Mouse (Mus musculus) liver, embryonic 13.5 days (tissue): ENCODE results near the gene St5. TPM values are rescaled to one million over a fixed set of nuclear protein-coding genes. Genes with fewer than 3 reads are reported as not detected.

ENCODE experiments used
- ATAC-seq: fragments of 200-750 bp; cut with Nextera tagmentation; 2 replicates; pipeline ENCODE4 v1.8.0; 2017; ENCODE audit warnings: low read depth, mild to moderate bottlenecking, moderate number of reproducible peaks, moderate library complexity
- DNase-seq: peaks from one replicate; pipeline ENCODE4 v3.0.0; 2022
- H3K27ac ChIP-seq: fragments of 300-500 bp; sonication (generic); 2 replicates; pipeline ENCODE4 v1.5.1; 2015; ENCODE audit warnings: moderate library complexity, mild to moderate bottlenecking, inconsistent platforms
- H3K27me3 ChIP-seq: fragments of 300-500 bp; sonication (generic); 2 replicates; pipeline ENCODE4 v1.6.1; 2015; ENCODE audit warnings: mild to moderate bottlenecking, inconsistent platforms
- H3K36me3 ChIP-seq: fragments of 300-500 bp; sonication (generic); 2 replicates; pipeline ENCODE4 v1.6.1; 2015; ENCODE audit warnings: mild to moderate bottlenecking, inconsistent platforms
- H3K4me1 ChIP-seq: fragments of 300-500 bp; sonication (generic); replicated peaks from 2 replicates; pipeline ENCODE4 v1.6.1; 2015; ENCODE audit warnings: inconsistent platforms
- H3K4me2 ChIP-seq: fragments of 300-500 bp; sonication (generic); 2 replicates; pipeline ENCODE4 v1.6.1; 2015; ENCODE audit warnings: inconsistent platforms, mild to moderate bottlenecking, moderate library complexity
- H3K4me3 ChIP-seq: fragments of 300-500 bp; sonication (generic); replicated peaks from 2 replicates; pipeline ENCODE4 v1.5.1; 2015; ENCODE audit warnings: mild to moderate bottlenecking, inconsistent platforms
- H3K9ac ChIP-seq: fragments of 300-500 bp; sonication (generic); 2 replicates; pipeline ENCODE4 v1.6.1; 2015; ENCODE audit warnings: mild to moderate bottlenecking, inconsistent platforms
- H3K9me3 ChIP-seq: fragments of 300-500 bp; sonication (generic); replicated peaks from 2 replicates; pipeline ENCODE4 v1.6.1; 2016; ENCODE audit warnings: inconsistent platforms
- WGBS: fragments of 180-500 bp; shearing (Covaris S2); methylation state at CpG from one replicate; pipeline ENCODE4 v1.1.7; 2015; ENCODE audit not compliant: insufficient replicate concordance; 5-methylcytosine and 5-hydroxymethylcytosine counted together
- polyA plus RNA-seq: library from polyadenylated mRNA; unstranded; fragments of >200 nt; fragmentation: Nextera tagmentation; extraction: Ambion mirVana; gene quantifications from 2 replicates; pipeline ENCODE4 v1.2.1, GENCODE M21; 2015

St5 gene
- polyA plus RNA-seq, 1 experiment from 2014 or later: 16.5 TPM

- Histone ChIP-seq H3K9me3 (no peaks in the 10 kb centered on the region), H3K9ac (no peak overlapping the region), H3K4me3 (no peak overlapping the region), H3K27ac (no peak overlapping the region), H3K27me3 (peaks cover 8% of the 10 kb centered on the region; the same call in 1 of the 2 replicates), H3K4me2 (no peak overlapping the region), H3K36me3 (no peaks in the 10 kb centered on the region), H3K4me1 (peaks cover 18% of the 10 kb centered on the region)
- WGBS: 62% methylated on average over 5 of the region's 5 CpGs
- ATAC-seq (no peak), DNase-seq (no peak)
Measured at GRCm38 (mm10) chr7:109666664-109667063, 36.7 kb downstream of the St5 start.

- ATAC-seq: no peak
- Histone ChIP-seq H3K9me3 (no peaks in the 10 kb centered on the region), H3K4me3 (no peak overlapping the region), H3K9ac (no peak overlapping the region), H3K4me1 (peaks cover 30% of the 10 kb centered on the region), H3K4me2 (no peak overlapping the region), H3K27ac (no peak overlapping the region), H3K36me3 (no peaks in the 10 kb centered on the region), H3K27me3 (no peaks in the 10 kb centered on the region)
- no peak for DNase-seq
- WGBS: 71% methylated on average over 4 of the region's 4 CpGs
Measured at GRCm38 (mm10) chr7:109662626-109663025, 40.8 kb downstream of the St5 start.

GRCm38 (mm10) chr7:109659278-109659677 is 44.1 kb downstream of the St5 start:
- ATAC-seq (peak; percentile 57; the same call in 1 of the 2 replicates), DNase-seq (no peak)
- Histone ChIP-seq H3K4me1 (peaks cover 37% of the 10 kb centered on the region), H3K4me2 (no peak overlapping the region), H3K9ac (no peak overlapping the region), H3K27me3 (no peaks in the 10 kb centered on the region), H3K4me3 (no peak overlapping the region), H3K27ac (no peak overlapping the region), H3K36me3 (no peaks in the 10 kb centered on the region), H3K9me3 (no peaks in the 10 kb centered on the region)
- 50% methylated on average over 2 of the region's 2 CpGs for WGBS

DNA sequence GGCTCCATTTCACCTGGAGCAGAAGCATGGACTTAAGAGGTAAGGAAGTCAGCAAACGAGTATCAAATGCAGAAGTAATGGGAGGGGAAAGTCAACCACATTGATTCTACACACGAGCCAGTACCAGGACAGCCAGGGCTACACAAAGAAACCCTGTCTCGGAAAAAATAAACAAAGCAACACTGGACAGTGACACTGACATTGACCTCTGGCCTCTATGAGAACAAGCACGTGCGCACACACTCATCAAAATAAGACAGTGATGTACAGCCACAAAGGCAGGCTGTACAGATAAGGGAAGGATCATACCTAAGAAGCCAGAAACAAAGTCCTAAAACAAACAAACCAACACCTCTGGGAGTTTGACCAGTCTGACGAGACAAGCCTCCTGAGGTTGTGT is 45.5 kb downstream of the St5 start:
- H3K27me3 ChIP-seq: no peaks in the 10 kb centered on the region
- H3K9me3 ChIP-seq: no peaks in the 10 kb centered on the region
- H3K4me3 ChIP-seq: no peak overlapping the region
- no peak overlapping the region for H3K4me2 ChIP-seq
- WGBS: 38% methylated on average over 6 of the region's 6 CpGs
- H3K9ac ChIP-seq: no peak overlapping the region
- DNase-seq (no peak), ATAC-seq (peak; percentile 39; the same call in 1 of the 2 replicates)
- no peak overlapping the region for H3K27ac ChIP-seq
- H3K4me1 ChIP-seq: peaks cover 36% of the 10 kb centered on the region
- H3K36me3 ChIP-seq: no peaks in the 10 kb centered on the region

DNA sequence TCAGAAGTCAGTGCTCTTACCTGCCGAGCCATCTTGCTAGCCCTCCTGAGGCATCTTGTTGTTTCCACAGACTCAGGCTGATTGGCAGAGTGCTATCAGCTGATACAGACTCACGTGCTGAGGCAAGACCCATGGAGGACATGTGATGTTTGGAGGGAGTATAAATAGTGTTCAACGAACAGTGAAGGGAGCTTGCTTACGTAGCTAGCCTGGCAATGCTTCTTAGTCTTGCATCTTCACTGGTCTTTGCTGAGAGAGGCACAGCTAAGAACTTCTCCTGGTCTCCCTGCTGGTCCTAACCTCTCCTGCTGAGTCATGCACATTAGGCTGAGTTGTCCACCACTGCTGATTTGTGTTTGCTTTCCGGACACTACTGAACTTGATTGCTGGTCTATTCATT is 48.5 kb downstream of the St5 start:
- H3K4me1 ChIP-seq: peaks cover 31% of the 10 kb centered on the region
- ATAC-seq (peak; percentile 63), DNase-seq (no peak)
- no peak overlapping the region for H3K9ac ChIP-seq
- H3K27me3 ChIP-seq: no peaks in the 10 kb centered on the region
- WGBS: 55% methylated on average over 5 of the region's 5 CpGs
- H3K4me2 ChIP-seq: no peak overlapping the region
- no peak overlapping the region for H3K4me3 ChIP-seq
- H3K27ac ChIP-seq: peak overlapping the region; percentile 29; the same call in 1 of the 2 replicates
- no peaks in the 10 kb centered on the region for H3K36me3 ChIP-seq
- H3K9me3 ChIP-seq: no peaks in the 10 kb centered on the region

DNA sequence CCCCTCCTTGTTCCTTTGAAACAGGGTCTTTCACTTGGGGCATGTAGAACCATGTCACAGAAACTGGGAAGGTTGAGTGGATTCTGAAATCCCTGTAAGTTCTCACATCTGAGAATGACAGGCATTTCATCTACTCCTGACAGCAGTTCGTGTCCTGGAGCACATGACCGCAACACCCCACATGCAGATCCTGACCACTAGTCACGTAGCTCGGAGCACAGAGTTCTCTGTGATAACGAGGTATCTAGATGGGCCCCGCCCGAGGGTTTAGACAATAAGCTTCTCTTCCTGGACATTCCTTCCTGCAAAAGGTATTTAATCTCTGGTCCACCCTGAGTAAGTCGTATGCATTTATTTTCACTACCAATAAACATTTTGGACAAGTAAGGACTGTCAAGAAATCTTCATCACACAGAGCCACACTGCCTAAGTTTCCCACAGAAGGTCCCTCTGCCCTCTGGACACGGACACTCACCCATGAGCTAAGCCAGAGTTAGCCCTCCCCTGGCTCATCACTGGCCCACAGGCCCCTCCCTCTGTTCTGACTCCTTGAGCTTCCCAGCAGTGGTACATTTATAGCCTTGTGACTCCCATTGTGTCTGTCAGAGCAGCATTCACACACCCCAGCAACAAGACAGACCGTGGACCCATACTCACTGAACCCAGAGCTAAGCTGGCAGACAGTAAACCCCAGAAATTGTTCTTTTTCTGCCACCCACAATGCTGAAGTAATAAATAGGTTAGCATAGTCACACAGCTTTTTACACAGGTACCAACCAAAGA is 54.4 kb downstream of the St5 start:
- H3K9ac ChIP-seq: no peak overlapping the region
- peaks cover 30% of the 10 kb centered on the region for H3K4me1 ChIP-seq
- ATAC-seq: peak; percentile 78
- peak overlapping the region; percentile 5; the same call in 1 of the 2 replicates for H3K4me2 ChIP-seq
- no peaks in the 10 kb centered on the region for H3K36me3 ChIP-seq
- WGBS: 28% methylated on average over 10 of the region's 10 CpGs
- H3K27me3 ChIP-seq: no peaks in the 10 kb centered on the region
- no peaks in the 10 kb centered on the region for H3K9me3 ChIP-seq
- H3K27ac ChIP-seq: no peak overlapping the region; the same call in 1 of the 2 replicates
- peak; percentile 22 for DNase-seq
- no peak overlapping the region for H3K4me3 ChIP-seq

DNA sequence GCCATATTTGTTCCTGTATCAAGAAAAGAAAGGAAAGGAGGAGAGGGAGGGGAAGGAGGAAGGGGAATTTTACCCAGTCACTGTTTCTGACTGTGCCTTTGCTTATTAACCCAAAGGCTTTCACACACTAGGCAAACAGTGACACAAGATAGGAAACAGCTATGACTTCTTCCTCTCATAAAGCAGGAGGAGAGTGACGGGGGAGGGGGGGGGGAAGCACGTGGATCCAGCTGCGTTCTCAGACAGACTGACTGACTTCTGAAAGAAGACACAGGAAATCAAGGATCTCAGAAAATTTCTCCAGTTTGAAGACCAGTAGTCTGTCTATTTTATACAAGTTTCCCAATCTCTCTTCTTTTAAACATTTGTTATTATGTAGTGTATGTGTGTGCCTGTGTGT is 56.8 kb downstream of the St5 start:
- Histone ChIP-seq H3K4me3 (no peak overlapping the region), H3K9me3 (no peaks in the 10 kb centered on the region), H3K9ac (no peak overlapping the region), H3K4me1 (peaks cover 42% of the 10 kb centered on the region), H3K27ac (no peak overlapping the region), H3K4me2 (no peak overlapping the region), H3K36me3 (no peaks in the 10 kb centered on the region), H3K27me3 (no peaks in the 10 kb centered on the region)
- no peak for DNase-seq
- 23% methylated on average over 3 of the region's 3 CpGs for WGBS
- ATAC-seq: no peak

GRCm38 (mm10) chr7:109643305-109643994 is 60.0 kb downstream of the St5 start:
- H3K4me2 ChIP-seq: no peak overlapping the region
- 84% methylated on average over 18 of the region's 18 CpGs for WGBS
- no peaks in the 10 kb centered on the region for H3K36me3 ChIP-seq
- H3K9ac ChIP-seq: no peak overlapping the region
- H3K9me3 ChIP-seq: no peaks in the 10 kb centered on the region
- H3K27me3 ChIP-seq: no peaks in the 10 kb centered on the region; the same call in 1 of the 2 replicates
- peaks cover 45% of the 10 kb centered on the region for H3K4me1 ChIP-seq
- H3K27ac ChIP-seq: no peak overlapping the region
- DNase-seq (no peak), ATAC-seq (no peak)
- no peak overlapping the region for H3K4me3 ChIP-seq

DNA sequence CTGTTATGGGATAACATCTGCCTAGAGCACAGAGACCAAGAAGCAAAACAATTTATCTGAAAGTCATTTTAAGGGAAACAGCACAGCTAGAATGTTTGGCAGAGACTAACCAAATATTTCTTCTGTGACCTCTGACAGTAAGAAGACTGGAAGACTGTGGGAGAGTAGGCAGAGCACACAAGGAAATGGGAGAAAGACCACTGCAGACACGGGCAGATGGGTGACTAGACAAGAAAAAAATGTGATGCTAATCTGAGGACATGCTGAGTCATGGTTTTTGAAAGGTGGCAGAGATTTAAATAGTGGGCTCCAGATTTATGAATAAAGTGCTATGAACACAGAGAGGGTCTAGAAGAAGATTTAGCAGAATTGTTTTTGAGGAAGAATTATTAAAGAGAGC is 61.4 kb downstream of the St5 start:
- Histone ChIP-seq H3K4me2 (no peak overlapping the region), H3K4me3 (no peak overlapping the region), H3K36me3 (no peaks in the 10 kb centered on the region), H3K27me3 (no peaks in the 10 kb centered on the region; the same call in 1 of the 2 replicates), H3K9ac (no peak overlapping the region), H3K27ac (no peak overlapping the region), H3K4me1 (peaks cover 50% of the 10 kb centered on the region), H3K9me3 (no peaks in the 10 kb centered on the region)
- ATAC-seq: no peak
- WGBS: 4% methylated on average over 1 of the region's 1 CpGs
- no peak for DNase-seq

DNA sequence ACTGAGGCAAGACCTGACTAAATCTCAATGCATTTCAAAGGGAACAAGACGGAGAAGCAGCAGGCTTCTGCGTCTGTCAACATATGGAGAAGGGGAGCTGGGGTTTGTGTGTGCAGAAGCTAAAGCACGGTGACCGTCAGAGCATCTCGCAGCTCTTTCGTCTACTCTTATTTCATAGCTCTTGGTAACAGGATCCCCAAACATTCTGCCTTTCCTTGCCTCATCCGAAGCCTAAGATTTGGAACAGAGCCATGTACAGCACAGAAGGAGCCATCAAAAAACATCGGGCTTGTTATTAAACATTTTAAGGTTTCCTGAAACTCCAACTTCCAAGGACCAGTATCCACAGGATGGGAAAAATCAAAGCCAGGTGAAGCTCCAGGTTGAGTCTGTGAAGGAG is 62.3 kb downstream of the St5 start:
- Histone ChIP-seq H3K27ac (no peak overlapping the region), H3K4me1 (peaks cover 52% of the 10 kb centered on the region), H3K4me2 (no peak overlapping the region), H3K27me3 (no peaks in the 10 kb centered on the region; the same call in 1 of the 2 replicates), H3K9me3 (no peaks in the 10 kb centered on the region), H3K4me3 (no peak overlapping the region), H3K9ac (no peak overlapping the region), H3K36me3 (no peaks in the 10 kb centered on the region)
- no peak for ATAC-seq
- DNase-seq: no peak
- WGBS: 84% methylated on average over 8 of the region's 8 CpGs

GRCm38 (mm10) chr7:109637391-109637790 is 66.0 kb downstream of the St5 start:
- no peak for ATAC-seq
- Histone ChIP-seq H3K27me3 (no peaks in the 10 kb centered on the region; the same call in 1 of the 2 replicates), H3K4me2 (peak overlapping the region; percentile 71), H3K4me3 (peak overlapping the region; percentile 44), H3K9ac (peak overlapping the region; percentile 77), H3K27ac (peak overlapping the region; percentile 97), H3K36me3 (no peaks in the 10 kb centered on the region), H3K9me3 (no peaks in the 10 kb centered on the region), H3K4me1 (peaks cover 71% of the 10 kb centered on the region)
- no peak for DNase-seq
- 55% methylated on average over 5 of the region's 5 CpGs for WGBS
